Mouse (Mus musculus) right cerebral cortex, adult 18-20 months (tissue): ENCODE data around the gene 2410015M20Rik.
A peak's percentile ranks its signal among the peaks of the same experiment; 100 is the strongest.
"Not testable (repeated sequence)": the region's sequence is repeated elsewhere in the genome, so short reads cannot be mapped to it uniquely, and the experiment has no call there.

Source experiments
- DNase-seq: peaks from one replicate; pipeline ENCODE4 v3.0.0; 2022; ENCODE audit warnings: mixed read lengths

Gene 2410015M20Rik

DNA sequence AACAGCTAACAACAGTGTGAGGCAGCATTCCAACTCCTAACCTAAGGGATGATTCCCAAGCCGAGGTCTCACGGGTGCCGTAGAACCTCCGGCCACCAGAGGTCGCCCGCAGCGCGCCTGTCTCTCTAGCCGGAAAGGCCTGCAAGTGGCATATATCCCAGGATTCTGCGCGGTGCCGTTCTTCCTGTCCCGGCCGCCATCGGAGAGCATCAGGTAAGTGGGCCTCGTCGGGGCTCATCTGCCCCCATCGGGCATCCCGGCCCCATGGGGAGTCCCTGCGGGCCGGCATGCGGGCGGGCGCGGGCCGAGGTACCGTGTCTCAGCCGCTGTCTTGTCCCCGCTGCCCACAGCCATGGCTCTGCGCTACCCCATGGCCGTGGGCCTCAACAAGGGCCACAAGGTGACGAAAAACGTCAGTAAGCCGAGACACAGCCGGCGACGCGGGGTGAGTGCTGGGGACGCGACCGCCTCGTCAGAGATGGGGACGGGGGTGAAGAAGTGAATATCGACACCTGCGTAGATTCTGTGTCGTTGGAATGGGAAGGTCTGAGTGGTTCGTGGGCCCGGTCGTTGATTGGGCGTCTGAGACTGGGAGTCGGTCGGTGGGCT is 3.8 kb upstream of the 2410015M20Rik start, which contains the start of gene Rpl36:
TSS of gene Rpl36 (plus strand) at position 181 of the 609 bp plus-strand sequence.
- peak; percentile 96 for DNase-seq

DNA sequence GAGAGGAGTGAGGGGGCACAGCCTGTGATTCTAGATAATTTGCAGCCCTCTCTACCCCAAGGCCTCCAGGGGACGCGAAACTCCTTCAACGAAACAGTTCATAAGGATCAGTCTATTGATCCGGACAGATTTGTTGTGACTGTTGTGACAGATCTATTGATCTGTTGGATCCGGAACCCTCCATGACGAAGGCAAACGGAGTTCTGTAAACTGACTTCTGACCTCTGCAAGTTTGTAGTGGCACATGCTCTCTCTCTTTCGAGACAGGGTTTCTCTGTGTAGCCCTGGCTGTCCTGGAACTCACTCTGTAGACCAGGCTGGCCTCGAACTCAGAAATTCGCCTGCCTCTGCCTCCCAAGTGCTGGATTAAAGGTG is 3.0 kb upstream of the 2410015M20Rik start:
- DNase-seq = not testable (repeated sequence)

DNA sequence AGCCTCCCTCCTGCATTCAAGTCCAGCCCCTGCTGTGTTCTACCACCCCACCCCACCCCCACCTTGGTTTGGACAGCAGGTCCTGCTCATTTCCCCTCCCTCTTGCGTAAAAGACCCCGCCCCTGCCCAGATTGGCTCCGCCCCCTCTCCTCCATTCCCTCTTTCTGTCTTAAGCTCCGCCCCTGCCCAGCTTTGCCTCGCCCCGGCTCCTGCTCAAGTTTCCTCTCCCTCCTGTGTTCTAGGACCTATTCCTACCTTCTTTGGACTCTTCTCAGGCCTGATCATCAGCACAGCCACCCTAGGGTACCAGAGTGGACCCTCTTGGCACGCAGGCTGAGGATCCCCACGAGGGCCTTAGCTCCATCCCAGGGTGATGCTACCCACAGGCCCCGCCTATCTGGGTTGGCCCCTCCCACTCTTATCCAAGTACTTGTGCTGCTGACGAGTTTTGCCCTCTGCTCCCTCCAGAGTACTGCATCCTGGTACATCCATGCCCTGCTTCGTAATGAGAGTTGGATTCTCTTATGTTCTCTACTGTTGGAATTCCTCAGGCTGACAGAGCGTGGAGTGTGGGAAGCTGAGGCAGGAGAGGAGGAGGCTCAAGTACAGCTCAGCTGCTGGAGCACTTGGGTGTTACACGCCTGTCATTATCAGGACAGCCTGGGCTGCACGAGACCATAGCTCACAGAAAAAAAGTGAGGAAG is 2.4 kb upstream of the 2410015M20Rik start:
- peak; percentile 20 for DNase-seq

DNA sequence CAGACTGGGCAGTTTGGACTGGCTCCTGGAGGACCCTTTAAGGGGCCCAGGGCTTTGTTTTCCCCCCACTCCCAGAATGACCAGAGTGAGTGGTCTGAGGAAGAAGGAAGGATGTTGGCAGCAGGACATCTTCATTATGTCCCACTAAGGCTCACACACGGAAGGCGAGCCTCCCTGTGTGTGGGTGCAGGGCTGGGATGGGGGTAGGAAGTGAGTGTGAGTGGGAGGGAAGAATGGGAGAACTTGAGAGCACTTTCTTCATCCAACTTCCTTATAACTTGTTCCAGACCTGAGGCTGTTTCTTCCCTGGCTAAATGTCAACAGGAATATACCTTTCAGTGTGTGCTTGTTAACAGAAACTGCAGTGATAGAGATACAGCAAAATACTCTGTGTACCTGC is 1.8 kb upstream of the 2410015M20Rik start:
- DNase-seq = no peak

DNA sequence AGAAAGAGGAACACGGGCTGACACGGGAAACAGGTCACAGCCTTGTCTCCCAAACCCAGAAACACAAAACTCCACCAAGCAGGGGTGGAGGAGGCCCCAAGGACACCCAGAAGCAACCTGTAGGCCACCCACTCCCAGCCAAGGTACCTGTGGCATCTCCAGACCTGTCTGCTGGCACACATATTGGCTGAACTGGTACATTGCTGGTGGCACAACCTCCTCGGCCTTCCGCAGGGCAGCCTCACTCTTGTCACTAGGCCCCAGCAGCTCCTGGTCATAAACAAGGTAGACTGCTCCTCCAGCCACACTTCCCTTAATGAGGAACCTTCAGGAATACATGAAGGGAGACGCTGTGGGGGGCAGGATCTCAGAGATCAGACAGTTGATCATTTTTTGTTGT is 872 bp downstream of the 2410015M20Rik start:
- no peak for DNase-seq

DNA sequence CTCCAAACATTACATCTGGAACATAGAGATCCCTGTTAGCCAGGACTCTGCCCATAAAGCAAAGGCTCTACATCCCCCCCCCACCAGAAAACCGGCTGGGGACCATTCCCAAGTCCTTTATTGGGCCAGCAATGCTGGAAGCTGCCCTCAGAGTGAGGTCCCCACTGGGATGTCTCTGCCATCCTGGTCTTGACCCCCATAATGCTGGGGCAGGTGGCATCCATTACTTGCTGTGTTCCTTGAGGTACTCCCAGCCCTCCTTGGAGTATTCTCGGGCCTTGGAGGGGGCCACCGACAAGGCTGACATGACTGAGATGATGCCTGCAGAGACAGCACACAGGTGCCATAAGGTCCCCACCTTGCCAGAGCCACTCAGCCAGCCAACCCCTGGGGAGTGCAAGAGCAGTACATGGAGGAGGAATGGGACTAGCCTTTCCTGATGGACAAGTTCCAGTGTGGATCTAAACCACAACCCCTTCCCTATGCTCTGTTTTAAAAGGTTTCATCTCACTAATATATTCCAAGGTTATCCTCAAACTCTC is 2.0 kb downstream of the 2410015M20Rik start:
- DNase-seq = no peak

DNA sequence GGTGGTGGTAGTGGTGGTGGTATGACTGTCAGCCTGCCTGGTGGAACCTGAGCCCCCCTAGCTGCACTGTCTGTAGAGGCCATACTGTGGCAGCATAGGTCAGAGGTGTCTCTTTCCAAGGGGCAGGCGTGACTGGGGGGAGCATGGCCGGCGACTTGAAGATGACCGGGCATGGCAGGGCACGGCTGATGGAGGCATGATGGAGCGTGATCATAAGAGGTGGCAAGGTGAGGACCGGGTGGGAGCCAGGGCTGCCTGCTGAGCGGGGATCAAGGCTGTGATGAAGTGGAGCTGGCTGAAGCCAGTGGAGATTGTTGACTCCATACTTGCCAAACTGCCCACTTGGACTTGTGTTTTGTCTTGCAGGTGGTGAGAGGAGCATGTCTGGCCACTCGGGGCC is 4.1 kb downstream of the 2410015M20Rik start:
- DNase-seq = no peak

DNA sequence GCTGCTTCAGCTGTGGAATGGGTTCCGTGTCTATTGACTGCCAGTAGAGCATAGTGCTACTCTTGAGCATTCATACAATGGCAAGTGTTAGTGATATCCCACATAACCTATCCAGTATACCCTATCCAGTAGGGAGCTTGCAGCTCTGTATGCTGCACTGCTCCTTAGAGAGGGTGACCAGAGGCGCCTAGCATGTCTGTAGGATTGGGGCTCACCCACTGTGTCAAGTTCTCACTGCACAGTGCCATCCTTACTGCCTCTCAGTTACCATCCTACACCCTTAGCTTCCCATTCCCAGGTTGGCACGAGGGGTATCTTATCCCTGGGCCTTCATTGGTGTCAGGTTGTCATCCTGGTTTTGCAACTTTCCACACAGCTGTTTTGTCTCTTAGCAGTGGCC is 5.1 kb downstream of the 2410015M20Rik start:
- no peak for DNase-seq

DNA sequence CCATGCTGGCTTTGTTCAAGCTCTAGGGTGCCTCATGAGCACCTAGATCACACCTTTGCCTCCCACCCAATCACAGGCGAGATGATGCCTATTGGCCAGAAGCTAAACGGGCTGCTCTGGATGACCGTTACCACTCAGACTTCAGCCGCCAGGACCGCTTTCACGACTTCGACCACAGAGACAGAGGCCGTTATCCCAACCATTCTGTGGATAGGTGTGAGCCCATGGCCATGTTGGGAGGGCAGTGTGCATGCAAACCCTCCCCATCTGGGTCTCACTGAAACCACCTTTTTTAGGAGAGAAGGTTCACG is 5.5 kb downstream of the 2410015M20Rik start:
- DNase-seq = no peak

DNA sequence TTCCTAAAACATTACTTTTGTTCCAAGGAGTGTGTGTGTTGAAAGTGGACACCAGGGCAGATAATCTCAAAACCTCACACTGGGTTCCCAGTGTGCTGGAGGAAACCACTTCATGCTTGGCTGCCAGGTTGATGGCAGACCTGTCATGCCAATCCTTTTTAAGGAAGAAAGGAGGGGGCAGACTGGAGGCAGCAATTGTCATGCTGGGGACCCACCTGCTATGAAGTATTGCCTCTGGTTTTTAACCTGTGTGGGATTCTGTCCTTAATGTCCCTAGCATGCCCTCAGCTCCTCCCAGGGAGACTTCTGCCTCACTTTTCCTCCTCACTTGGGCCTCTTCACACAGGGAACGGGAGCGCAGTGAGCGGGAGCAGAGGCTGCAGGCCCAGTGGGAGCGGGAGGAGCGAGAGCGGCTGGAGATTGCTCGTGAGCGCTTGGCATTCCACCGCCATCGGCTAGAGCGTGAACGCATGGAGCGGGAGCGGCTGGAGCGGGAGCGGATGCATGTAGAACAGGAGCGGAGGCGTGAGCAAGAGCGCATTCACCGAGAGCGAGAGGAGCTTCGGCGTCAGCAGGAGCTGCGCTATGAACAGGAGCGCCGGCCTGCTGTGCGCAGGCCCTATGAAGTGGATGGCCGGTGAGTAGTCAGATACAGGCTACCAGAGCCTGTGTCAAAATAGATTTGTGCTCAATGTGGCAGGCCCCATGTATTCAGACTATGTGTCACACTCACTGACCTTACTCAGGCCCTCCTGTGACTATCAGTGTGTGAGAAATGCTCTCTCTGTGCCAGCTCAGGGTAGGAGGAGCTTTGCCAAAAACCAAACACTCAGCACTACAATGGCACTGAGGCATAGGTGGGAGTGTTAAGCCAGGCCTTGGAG is 6.1 kb downstream of the 2410015M20Rik start:
- no peak for DNase-seq

DNA sequence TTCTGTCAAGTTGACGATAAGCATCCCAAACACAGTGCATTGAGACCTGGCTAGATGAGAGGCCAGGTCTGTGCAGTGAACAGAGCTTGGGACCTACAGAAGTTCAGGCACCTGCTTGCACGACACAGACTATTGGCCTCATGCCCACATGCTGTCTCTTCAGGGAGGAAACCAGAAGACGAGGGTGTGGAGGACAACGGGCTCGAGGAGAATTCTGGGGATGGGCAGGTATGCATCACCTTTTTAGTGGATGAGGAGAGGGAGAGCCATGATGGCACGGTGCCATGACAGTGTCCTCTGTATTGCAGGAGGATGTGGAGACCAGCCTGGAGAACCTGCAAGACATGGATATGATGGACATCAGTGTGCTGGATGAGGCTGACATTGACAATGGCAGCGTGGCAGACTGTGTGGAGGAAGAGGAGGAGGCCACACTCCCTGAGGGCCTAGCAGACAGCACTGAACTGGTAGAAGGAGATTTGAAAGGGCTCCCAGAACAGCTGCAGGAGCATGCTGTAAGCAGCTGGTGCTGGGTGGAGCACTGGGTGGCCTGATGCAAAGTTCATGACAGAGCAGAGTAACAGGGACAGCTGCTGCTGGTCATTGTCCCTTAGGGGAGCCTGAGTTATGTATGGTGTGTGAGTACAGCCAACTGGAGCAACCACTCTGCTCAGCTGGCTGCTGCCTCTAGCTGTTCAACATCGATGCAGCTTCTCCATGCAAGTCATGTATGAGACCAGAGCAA is 15.9 kb downstream of the 2410015M20Rik start:
- DNase-seq = no peak

DNA sequence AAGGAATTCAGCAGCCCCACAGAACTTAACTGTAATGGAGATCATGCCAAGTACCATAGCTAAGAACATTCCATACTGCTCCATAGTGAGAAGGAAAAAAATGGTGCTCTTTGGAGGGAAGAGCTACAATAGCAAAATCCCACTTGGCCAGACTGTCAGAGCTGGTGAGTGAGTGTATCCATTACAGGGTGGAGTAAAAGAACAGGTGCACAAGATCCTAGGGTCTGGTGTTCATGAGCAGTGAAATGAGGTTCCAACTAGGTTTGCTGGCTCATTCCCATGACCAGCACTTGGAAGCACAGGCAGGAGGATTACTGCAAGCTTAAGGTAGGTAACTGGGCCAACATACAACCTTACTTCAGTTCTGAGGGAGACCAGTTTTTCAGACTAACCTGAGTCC is 17.0 kb downstream of the 2410015M20Rik start:
- no peak for DNase-seq

DNA sequence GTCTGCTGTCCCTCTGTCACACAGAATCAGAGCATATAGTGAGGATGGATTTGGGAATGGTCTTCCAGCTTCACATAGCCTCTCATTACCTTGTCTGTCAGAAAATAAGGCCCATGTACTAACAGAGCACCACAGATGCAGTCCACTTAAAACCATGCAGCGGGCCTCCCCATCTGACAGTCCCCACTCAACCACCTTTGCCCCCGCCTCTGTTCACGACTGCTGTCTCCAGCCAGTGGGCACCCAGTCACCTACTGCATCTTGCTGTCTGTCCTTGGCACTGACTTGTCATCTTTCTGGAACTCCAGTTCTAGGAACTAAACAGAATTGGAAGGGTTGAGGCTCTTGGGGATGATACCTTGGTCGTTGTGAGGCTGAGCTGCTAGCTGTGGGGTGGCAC is 20.6 kb downstream of the 2410015M20Rik start:
- no peak for DNase-seq

DNA sequence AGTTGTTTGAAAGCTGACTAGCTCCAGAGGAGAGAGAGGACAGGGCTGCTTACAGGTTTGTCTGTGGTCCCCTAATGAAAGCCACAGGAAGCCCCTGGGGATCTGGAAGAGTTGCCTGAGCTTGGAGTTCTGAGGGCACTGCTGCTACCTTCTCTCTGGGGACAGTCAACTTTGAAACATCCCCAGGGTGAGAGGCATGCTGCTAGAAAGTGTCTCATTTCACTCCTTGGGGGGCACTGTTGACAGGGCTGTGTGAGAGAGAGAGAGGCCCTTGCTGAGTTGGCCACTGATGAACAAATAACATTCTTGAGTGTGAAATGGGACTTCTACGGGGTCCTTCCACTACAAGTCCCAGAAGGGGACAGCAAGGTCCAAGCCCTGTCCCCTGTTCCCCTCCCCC is 21.8 kb downstream of the 2410015M20Rik start:
- DNase-seq = no peak

DNA sequence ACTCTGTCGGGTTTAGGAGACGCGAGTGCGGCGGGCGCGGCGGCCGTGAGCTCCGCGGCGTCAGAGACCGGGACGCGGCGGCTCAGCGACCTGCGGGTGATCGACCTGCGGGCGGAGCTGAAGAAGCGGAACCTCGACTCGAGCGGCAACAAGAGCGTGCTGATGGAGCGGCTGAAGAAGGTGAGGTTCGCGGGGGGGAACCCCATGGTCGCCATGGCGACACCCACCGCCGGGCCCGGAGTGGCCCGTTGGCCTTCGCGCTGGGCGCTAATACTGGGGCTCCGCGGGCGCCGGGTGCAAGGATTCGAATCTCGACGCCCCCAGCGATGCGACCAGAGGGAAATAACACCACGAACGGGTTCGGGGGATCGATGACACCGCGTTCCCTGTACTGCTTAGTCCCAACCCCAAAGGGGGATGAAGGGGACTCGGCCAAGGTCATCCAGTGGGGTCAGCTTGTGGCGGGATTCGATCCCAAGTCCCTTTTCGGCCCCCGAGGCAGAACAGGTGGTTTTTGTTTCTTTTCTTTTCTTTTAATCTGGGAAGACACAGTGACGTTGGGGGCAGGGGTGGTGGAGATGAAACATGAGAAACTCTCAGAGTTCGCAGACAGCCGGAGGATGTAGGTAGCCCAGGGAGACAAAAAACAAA is 24.3 kb downstream of the 2410015M20Rik start:
- no peak for DNase-seq

DNA sequence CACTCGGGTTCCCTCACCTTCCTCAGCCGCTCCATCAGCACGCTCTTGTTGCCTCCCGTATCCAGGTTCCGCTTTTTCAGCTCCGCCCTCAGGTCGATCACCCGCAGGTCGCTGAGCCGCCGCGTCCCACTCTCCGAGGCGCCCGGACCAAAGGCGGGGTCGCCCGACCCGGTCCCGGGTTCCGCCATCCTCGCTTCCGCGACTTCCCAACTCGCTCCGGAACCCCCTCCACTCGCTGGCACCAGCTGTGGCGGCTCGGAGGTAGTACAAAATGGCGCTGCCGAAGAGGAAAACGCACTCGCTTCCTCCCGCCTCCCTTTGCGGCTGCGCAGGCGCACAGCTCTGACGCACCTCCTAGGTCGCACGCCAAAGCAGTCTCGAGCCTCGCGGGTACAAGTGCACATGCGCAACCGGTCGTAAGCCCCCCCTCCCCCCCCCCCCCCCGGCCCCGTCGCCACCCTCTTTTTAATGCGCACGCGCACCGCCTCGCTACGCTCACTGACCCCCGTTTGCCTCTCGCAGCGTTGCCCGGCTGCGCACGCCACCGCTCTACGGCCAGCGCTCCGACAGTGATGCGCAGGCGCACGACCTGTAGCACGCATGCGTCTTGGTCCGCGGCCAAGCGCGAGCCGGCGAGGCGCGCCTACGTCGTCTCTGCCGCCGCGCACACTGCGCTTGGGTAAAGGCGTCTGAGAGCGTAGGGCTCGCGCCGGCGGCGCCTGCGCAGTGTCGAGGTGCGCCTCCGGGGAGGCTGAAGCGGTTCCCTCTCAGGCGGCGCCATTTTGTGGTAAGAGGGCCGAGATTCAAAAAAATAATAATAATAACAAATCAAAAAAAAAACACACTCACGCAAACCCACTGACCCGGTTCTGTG is 25.1 kb downstream of the 2410015M20Rik start, which contains the start of the genes Safb2 and Safb:
TSS of gene Safb2 (minus strand) at position 329 of the 874 bp plus-strand sequence.
TSS of gene Safb (plus strand) at position 569 of the 874 bp plus-strand sequence.
- peak; percentile 99 for DNase-seq

DNA sequence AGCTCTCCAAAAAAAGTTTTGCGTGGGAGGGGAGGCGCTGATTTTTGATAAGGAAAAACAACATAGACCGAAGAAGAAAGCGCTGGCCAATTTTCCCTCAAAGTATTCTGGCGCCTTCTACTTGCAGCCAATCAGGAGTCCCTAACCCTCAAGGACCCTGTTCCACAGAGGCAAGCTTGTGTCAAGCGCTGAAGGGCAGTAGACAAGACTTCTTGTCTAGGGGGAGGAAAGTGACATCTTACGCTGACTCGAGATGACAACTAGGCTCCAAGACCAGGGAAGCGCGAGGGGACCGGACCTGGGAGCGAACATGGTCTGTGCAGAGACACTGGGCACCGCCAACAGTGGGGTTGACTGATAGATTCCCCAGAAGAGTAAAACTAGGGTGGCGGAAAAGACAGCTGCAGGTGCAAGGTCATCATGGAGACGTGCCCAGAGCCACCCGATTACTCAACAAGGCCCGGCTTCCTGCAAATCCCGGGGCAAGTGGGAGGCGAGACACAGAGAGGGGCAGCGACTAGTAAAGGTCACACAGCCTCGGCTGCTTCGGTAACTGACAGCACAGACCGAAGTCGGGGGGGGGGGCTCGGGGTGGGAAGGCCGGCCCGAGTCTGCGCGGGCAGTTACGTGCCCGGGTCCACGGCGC is 25.8 kb downstream of the 2410015M20Rik start:
- peak; percentile 20 for DNase-seq

DNA sequence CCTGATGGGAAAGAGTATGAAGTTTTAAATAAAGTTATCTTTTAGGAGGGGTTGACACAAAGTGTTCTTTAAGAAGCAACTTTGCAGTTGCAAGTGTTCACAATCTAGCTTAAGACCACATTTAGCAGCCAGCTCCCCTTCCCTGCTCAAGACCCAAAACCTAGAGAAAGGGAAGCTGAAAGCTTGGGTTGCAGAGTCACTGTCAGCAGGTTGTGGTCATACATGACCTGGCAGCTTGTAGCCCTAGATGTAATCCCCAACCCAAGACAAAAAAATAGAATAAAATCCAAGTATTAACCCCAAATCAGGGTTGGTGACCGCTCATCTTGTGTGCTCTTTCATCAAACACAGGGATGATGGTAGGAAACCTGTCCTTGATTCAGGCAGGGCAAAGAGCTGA is 26.5 kb downstream of the 2410015M20Rik start:
- DNase-seq = no peak

DNA sequence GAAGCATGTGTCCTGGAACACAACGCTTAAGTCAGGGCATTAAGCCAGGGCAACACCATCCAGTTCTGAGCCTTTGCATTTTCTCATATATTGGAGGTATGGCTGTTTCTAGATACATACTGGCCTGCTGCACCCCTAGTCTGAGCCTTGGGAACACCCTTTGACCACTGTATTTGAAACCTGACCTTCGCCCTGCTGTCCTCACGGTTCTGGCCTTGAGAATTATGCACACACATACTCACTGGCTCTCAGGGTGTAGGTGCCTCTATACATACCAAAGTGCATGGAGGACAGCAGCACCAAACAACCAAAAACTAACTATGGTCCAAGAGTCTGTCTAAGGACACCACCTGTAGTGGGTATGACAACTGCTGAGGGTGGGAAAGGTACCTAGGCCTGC is 36.6 kb downstream of the 2410015M20Rik start:
- DNase-seq = no peak

DNA sequence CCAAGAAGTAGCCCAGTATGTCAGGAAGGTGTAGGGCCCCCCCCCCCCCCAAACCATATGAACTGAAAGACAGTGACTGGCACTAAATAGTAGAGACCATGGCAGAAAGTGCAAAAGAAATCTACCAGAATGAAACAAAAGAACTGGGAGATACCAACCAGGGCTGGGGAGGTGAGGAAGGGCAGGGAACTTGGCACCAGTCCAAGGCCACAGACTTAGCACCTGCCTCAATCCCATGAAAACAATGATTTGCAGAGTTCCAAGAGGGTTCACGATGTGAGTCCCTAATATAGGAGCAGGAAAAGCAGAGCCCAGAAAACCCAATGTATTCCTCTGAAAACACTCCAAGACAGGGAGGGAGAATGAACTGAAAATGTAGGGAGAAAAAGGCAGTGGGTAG is 37.4 kb downstream of the 2410015M20Rik start:
- no peak for DNase-seq

DNA sequence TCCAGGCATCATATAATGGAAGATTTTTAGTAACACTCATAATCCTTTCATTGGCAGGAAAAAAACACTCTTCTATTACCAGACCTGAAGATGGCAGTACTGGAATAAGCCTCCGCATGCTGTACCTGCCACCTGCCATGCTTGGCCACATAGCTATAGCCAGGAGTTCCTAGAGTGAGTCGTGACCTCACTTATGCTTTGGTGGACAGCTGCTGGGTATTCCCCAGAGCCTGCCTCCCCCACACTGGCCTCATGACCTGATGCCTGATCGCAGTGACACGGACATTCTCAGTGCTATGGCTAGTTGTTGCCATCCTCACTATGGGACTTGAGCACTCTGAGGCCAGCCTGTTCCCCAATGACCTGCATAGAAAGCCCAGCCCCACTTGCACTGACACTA is 39.3 kb downstream of the 2410015M20Rik start:
- DNase-seq = no peak
